Mouse (Mus musculus) frontal cortex, postnatal 10 days (tissue): ENCODE measurements around the gene Krba1.

Experiments
- DNase-seq, 2 experiments: peaks; one replicate each; pipeline ENCODE4 v3.0.0; 2022; ENCODE audit warnings: low spot score in 2 of 2, mixed read lengths in 1 of 2

Krba1 gene

GRCm38 (mm10) chr6:48395105-48396007, at the start of gene Krba1:
TSS of gene Krba1 (plus strand) at chr6:48395586.
- peak; percentile 80 to 87 for DNase-seq

GRCm38 (mm10) chr6:48358897-48359296, 36.5 kb upstream of the Krba1 start:
- no peak for DNase-seq

- no peak for DNase-seq
Measured at GRCm38 (mm10) chr6:48366322-48366996, 28.9 kb upstream of the Krba1 start.

- DNase-seq, result no peak
Measured at GRCm38 (mm10) chr6:48388221-48388620, 7.2 kb upstream of the Krba1 start.

GRCm38 (mm10) chr6:48393811-48394210, 1.6 kb upstream of the Krba1 start:
- DNase-seq, result no peak

GRCm38 (mm10) chr6:48396008-48396595, 716 bp downstream of the Krba1 start:
- no peak for DNase-seq

- no peak for DNase-seq
Measured at GRCm38 (mm10) chr6:48396686-48397085, 1.3 kb downstream of the Krba1 start.

- DNase-seq, result no peak
Measured at GRCm38 (mm10) chr6:48397336-48397735, 1.9 kb downstream of the Krba1 start.

GRCm38 (mm10) chr6:48399906-48400305, 4.5 kb downstream of the Krba1 start:
- DNase-seq, result no peak

GRCm38 (mm10) chr6:48404071-48404470, 8.7 kb downstream of the Krba1 start:
- no peak for DNase-seq

- DNase-seq, result peak in 1 of 2 experiments; percentile 2
Measured at GRCm38 (mm10) chr6:48409726-48410343, 14.4 kb downstream of the Krba1 start.

- no peak for DNase-seq
Measured at GRCm38 (mm10) chr6:48410551-48410950, 15.2 kb downstream of the Krba1 start.

GRCm38 (mm10) chr6:48411193-48412092, 16.1 kb downstream of the Krba1 start:
- no peak for DNase-seq

GRCm38 (mm10) chr6:48412147-48412546, 16.8 kb downstream of the Krba1 start:
- DNase-seq, result no peak

GRCm38 (mm10) chr6:48412662-48413061, 17.3 kb downstream of the Krba1 start:
- DNase-seq, result no peak

GRCm38 (mm10) chr6:48413081-48413480, 17.7 kb downstream of the Krba1 start:
- DNase-seq, result no peak

GRCm38 (mm10) chr6:48414886-48415285, 19.5 kb downstream of the Krba1 start:
- DNase-seq, result no peak

- no peak for DNase-seq
Measured at GRCm38 (mm10) chr6:48415636-48416035, 20.2 kb downstream of the Krba1 start.

- DNase-seq, result no peak
Measured at GRCm38 (mm10) chr6:48416486-48416885, 21.1 kb downstream of the Krba1 start.

GRCm38 (mm10) chr6:48420647-48421046, 25.3 kb downstream of the Krba1 start:
- DNase-seq, result no peak

- DNase-seq, result no peak
Measured at GRCm38 (mm10) chr6:48423336-48423735, 27.9 kb downstream of the Krba1 start.
